Mouse (Mus musculus): Measurements from ENCODE around the gene Faim2. TPM values are rescaled to one million over a fixed set of nuclear protein-coding genes. Genes with fewer than 3 reads are reported as not detected.

Gene Faim2
- polyA plus RNA-seq, 1 experiment from 2014 or later: 0.21 TPM

DNA sequence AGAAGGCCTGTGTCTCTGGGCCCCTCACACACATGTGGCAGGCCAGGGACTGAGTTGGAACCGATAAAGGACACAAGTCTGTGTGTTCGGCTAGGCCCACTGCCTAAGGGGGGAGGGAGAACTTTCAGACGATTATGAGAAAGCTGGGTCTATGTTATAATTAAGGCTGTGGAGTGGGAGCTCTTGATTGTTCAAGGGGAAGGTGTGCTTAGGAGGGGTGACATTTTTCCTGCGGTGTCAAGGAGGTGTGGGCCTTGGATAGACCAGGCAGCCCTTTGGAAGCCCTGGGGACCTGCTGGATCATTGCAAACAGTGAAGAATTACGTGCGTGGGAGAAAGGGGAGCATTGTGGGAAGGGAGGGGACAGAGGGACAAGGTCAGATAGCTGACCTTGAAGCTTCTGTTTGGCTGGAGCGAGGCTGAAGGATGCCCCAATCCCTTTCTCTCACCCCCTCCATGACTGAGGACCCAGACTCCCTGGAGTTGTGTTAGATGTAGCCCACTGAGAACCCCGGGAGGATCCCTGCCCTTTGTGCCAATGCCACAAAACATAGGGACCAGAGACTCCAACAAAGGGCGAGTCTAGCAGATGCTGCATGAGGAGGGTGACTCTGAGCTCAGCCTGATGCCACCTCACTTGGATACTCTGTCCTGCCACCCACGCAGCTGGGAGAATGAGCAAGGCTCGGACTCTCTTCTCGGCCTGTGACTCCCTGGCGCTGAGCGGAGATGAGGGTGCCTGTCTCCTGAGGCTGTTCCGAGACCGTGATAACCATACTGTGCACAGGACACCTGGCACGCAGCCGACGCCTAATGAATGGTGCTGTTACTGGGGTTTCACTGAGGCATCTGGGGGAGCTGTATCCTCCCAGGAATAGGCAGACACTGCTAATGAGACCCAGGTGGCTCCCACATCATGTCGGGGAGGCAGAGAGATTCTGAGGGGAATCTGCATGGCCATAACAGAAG lies 26.4 kb downstream of the Faim2 start:
- DNase-seq (ENCODE audit: low spot score) (no peak), ATAC-seq (replicated peaks; ENCODE audit: low FRiP score) (no peak)
- Histone ChIP-seq H3K9me3 (ENCODE audit: control insufficient read depth, low read length) (no peaks in the 10 kb centered on the region), H3K36me3 (ENCODE audit: control insufficient read depth, insufficient read depth, low read length) (no peaks in the 10 kb centered on the region), H3K4me2 (ENCODE audit: low read depth, low read length, severe bottlenecking) (no peak overlapping the region), H3K27me3 (ENCODE audit: control insufficient read depth, insufficient read depth, low read length) (no peaks in the 10 kb centered on the region), H3K4me3 (ENCODE audit: low read depth, low read length) (no peak overlapping the region), H3K4me1 (replicated peaks; ENCODE audit: control insufficient read depth, insufficient read depth, low read length) (no peaks in the 10 kb centered on the region), H3K9ac (ENCODE audit: low read length) (no peak overlapping the region), H3K27ac (ENCODE audit: low read depth, low read length) (no peak overlapping the region)
- 75% methylated on average over 20 of the region's 20 CpGs for WGBS

DNA sequence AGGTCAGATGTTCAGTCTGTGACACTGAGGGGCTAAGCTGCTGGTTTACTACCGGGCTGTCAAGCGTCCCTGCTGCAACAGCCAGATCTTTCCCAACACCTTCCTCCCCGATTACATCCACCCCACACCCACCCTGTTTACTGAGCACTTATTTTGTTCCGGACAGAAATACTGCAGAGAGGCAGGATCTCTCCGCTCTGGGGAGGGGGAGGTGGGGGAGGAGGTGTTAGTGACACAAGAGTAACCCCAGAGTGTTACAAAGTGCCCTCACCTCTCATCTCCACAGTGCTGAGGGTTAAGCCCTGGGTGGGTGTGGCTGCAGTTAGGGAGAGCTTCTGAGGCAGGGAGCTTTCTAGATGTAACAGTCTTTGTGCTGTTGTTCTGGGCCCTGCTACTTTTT lies 27.6 kb downstream of the Faim2 start:
- WGBS: 56% methylated on average over 5 of the region's 5 CpGs
- no peak for ATAC-seq (replicated peaks; ENCODE audit: low FRiP score)
- H3K9me3 ChIP-seq (ENCODE audit: control insufficient read depth, low read length): no peaks in the 10 kb centered on the region
- no peaks in the 10 kb centered on the region for H3K4me1 ChIP-seq (replicated peaks; ENCODE audit: control insufficient read depth, insufficient read depth, low read length)
- no peak for DNase-seq (ENCODE audit: low spot score)
- no peak overlapping the region for H3K27ac ChIP-seq (ENCODE audit: low read depth, low read length)
- H3K4me2 ChIP-seq (ENCODE audit: low read depth, low read length, severe bottlenecking): no peak overlapping the region
- H3K27me3 ChIP-seq (ENCODE audit: control insufficient read depth, insufficient read depth, low read length): no peaks in the 10 kb centered on the region
- H3K9ac ChIP-seq (ENCODE audit: low read length): no peak overlapping the region
- no peaks in the 10 kb centered on the region for H3K36me3 ChIP-seq (ENCODE audit: control insufficient read depth, insufficient read depth, low read length)
- H3K4me3 ChIP-seq (ENCODE audit: low read depth, low read length): no peak overlapping the region

DNA sequence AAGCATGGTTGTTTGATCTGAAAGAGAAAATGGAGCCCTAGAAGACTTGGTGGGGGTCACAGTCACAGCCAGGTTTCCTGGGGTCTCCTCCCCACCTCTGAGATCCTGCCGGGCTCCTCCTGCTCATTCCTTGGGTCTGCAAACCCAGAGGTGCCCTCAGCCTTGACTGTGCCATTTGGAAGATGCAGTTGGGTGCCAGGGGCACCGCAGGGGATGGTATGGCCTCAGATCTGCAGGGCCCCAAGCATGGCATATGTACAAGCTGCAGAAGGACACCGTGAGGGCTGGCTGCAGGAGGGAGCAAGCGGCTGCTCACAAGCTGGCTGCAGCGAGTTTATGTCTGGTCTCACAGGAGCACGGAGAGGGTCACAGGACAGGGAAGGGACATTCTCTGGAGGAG lies 28.2 kb downstream of the Faim2 start:
- H3K9ac ChIP-seq (ENCODE audit: low read length): no peak overlapping the region

DNA sequence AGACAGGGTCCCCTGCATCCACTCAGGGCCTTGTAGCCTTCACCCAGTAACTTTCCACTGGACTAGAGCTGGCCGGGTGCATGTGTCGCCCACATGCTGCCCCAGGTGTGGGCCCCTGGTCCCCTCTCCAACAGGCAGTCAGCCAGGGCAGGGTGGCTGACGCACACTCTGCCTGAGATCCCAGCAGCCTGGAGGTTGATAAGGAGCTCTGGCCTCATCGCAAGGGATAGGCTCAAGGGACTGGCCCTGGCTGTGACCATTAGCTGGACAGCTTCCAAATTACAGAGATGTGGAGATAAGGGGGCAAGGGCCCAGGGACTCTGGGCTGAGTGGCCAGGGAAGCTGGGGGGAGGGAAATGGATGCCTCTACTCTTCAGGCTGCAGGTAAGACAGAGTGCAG lies 29.2 kb downstream of the Faim2 start:
- Histone ChIP-seq H3K9ac (ENCODE audit: low read length) (no peak overlapping the region), H3K36me3 (ENCODE audit: control insufficient read depth, insufficient read depth, low read length) (no peaks in the 10 kb centered on the region), H3K4me3 (ENCODE audit: low read depth, low read length) (no peak overlapping the region), H3K27ac (ENCODE audit: low read depth, low read length) (no peak overlapping the region), H3K4me1 (replicated peaks; ENCODE audit: control insufficient read depth, insufficient read depth, low read length) (no peaks in the 10 kb centered on the region), H3K27me3 (ENCODE audit: control insufficient read depth, insufficient read depth, low read length) (no peaks in the 10 kb centered on the region), H3K4me2 (ENCODE audit: low read depth, low read length, severe bottlenecking) (no peak overlapping the region), H3K9me3 (ENCODE audit: control insufficient read depth, low read length) (no peaks in the 10 kb centered on the region)
- DNase-seq (ENCODE audit: low spot score) (no peak), ATAC-seq (replicated peaks; ENCODE audit: low FRiP score) (no peak)
- WGBS: 79% methylated on average over 4 of the region's 4 CpGs

More for the DNA sequence above, 28.2 kb downstream of the Faim2 start:
- ATAC-seq (replicated peaks; ENCODE audit: low FRiP score) (no peak), DNase-seq (ENCODE audit: low spot score) (no peak)
- H3K36me3 ChIP-seq (ENCODE audit: control insufficient read depth, insufficient read depth, low read length): no peaks in the 10 kb centered on the region
- H3K27me3 ChIP-seq (ENCODE audit: control insufficient read depth, insufficient read depth, low read length): no peaks in the 10 kb centered on the region
- H3K4me2 ChIP-seq (ENCODE audit: low read depth, low read length, severe bottlenecking): no peak overlapping the region
- no peak overlapping the region for H3K27ac ChIP-seq (ENCODE audit: low read depth, low read length)
- no peak overlapping the region for H3K4me3 ChIP-seq (ENCODE audit: low read depth, low read length)
- 67% methylated on average over 6 of the region's 6 CpGs for WGBS
- H3K9me3 ChIP-seq (ENCODE audit: control insufficient read depth, low read length): no peaks in the 10 kb centered on the region
- no peaks in the 10 kb centered on the region for H3K4me1 ChIP-seq (replicated peaks; ENCODE audit: control insufficient read depth, insufficient read depth, low read length)

DNA sequence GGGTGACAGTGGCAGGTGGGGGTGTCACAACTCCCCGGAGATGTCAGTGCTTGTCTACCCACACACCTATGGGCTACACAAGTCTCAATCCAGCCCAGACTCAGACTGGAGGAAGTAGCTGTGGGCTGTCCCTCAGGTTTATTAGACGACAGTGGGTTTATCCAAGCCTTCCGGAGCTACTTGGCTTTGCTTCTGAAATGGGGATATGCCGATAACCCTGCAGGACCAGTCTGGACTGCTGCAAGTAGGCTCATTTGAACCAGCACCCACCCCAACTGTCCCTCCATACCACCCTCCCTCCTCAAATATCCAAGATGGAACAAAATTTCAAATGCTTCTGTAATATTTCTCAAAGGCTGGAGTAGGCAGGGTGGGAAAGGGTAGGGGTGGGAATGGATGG lies 29.6 kb downstream of the Faim2 start:
- H3K27ac ChIP-seq (ENCODE audit: low read depth, low read length): no peak overlapping the region
- H3K9me3 ChIP-seq (ENCODE audit: control insufficient read depth, low read length): no peaks in the 10 kb centered on the region
- H3K27me3 ChIP-seq (ENCODE audit: control insufficient read depth, insufficient read depth, low read length): no peaks in the 10 kb centered on the region
- H3K4me3 ChIP-seq (ENCODE audit: low read depth, low read length): no peak overlapping the region
- ATAC-seq (replicated peaks; ENCODE audit: low FRiP score) (no peak), DNase-seq (ENCODE audit: low spot score) (no peak)
- no peak overlapping the region for H3K9ac ChIP-seq (ENCODE audit: low read length)
- no peaks in the 10 kb centered on the region for H3K36me3 ChIP-seq (ENCODE audit: control insufficient read depth, insufficient read depth, low read length)
- no peak overlapping the region for H3K4me2 ChIP-seq (ENCODE audit: low read depth, low read length, severe bottlenecking)
- 85% methylated on average over 4 of the region's 4 CpGs for whole genome bisulfite sequencing
- no peaks in the 10 kb centered on the region for H3K4me1 ChIP-seq (replicated peaks; ENCODE audit: control insufficient read depth, insufficient read depth, low read length)

DNA sequence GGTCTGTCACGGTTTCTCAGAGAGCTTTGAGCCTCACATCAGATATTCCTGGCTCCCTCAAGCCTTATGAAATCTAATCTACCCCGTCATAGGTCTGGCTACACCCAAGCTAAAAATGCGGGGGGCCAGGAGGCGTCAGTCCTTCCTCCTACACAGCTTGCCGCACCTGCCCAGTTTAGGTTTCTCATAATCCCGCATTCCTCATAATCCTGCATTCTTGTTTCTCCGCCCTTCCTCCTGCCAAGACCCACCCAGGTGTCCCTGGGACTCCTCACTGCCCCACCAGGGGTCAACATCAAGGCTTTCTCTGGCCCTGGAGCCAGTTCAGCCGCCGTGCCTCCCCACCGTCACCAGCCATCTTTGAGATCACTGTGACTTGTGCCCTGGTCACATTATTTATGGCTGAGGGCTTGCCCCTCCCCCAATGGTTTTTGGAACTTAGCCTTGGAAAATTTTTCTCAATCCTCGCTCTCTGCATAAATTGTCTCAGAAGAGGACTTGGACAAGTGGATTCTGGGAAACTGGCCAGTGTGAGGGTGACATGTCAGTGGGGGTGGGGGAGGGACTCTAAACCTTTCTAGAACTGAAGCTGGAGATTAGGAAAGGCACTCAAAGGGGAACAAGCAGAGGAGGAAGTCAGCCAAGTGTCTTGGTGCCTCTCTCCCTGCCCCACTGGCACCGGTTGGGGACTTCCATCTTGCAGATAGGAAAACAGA lies 30.3 kb downstream of the Faim2 start:
- no peaks in the 10 kb centered on the region for H3K27me3 ChIP-seq (ENCODE audit: control insufficient read depth, insufficient read depth, low read length)
- no peaks in the 10 kb centered on the region for H3K36me3 ChIP-seq (ENCODE audit: control insufficient read depth, insufficient read depth, low read length)
- H3K4me2 ChIP-seq (ENCODE audit: low read depth, low read length, severe bottlenecking): no peak overlapping the region
- DNase-seq (ENCODE audit: low spot score): no peak
- no peaks in the 10 kb centered on the region for H3K9me3 ChIP-seq (ENCODE audit: control insufficient read depth, low read length)
- H3K9ac ChIP-seq (ENCODE audit: low read length): no peak overlapping the region
- H3K27ac ChIP-seq (ENCODE audit: low read depth, low read length): no peak overlapping the region
- H3K4me3 ChIP-seq (ENCODE audit: low read depth, low read length): no peak overlapping the region
- H3K4me1 ChIP-seq (replicated peaks; ENCODE audit: control insufficient read depth, insufficient read depth, low read length): no peaks in the 10 kb centered on the region
- 51% methylated on average over 12 of the region's 12 CpGs for WGBS
- 0 out of 2 replicates have a peak, but pooled peaks have one; percentile 33 for ATAC-seq (replicated peaks; ENCODE audit: low FRiP score)

DNA sequence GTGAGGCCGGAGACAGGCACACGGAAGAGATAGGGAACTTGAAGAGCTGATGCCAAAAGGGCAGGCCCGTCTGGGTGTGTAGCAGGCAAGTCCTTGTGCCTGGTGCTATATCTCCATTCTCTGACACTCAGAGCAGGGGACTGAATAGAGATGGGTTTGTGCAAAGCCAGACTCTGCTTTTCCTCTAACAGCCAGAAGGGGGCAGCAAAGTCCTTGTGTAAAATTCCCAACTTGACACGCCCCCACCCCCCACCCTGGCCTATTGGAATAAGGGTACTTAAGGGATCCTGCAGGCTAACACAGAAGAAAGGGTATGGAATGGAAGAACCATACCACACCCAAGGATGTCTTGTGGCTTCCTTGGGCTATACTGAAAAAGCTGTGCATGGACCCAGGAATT lies 30.9 kb downstream of the Faim2 start:
- Histone ChIP-seq H3K36me3 (ENCODE audit: control insufficient read depth, insufficient read depth, low read length) (no peaks in the 10 kb centered on the region), H3K27ac (ENCODE audit: low read depth, low read length) (no peak overlapping the region), H3K27me3 (ENCODE audit: control insufficient read depth, insufficient read depth, low read length) (no peaks in the 10 kb centered on the region), H3K9ac (ENCODE audit: low read length) (no peak overlapping the region), H3K4me3 (ENCODE audit: low read depth, low read length) (no peak overlapping the region), H3K4me1 (replicated peaks; ENCODE audit: control insufficient read depth, insufficient read depth, low read length) (no peaks in the 10 kb centered on the region), H3K9me3 (ENCODE audit: control insufficient read depth, low read length) (no peaks in the 10 kb centered on the region), H3K4me2 (ENCODE audit: low read depth, low read length, severe bottlenecking) (no peak overlapping the region)
- WGBS: 14% methylated on average over 4 of the region's 4 CpGs
- DNase-seq (ENCODE audit: low spot score) (peak; percentile 78), ATAC-seq (replicated peaks; ENCODE audit: low FRiP score) (0 out of 2 replicates have a peak, but pooled peaks have one; percentile 12)

DNA sequence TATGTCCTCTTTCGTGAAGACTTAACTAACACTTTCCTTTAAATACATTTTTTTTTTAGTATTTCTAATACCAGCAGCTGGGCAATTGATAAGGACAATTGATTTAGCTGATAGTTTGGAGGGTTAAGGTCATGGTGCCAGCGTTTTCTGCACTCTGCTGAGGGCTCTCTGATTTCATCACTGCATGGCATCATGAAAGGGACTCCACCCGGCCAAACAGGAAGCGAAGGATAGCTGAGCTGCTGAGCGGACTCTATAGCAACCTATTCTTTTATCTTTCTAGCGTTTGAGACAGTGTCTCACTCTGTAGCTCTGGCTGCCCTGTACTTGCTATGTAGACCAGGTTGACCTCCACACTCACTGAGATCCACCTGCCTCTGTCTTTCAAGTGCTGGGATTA lies 43.2 kb downstream of the Faim2 start:
- no peak for ATAC-seq (replicated peaks; ENCODE audit: low FRiP score)
- WGBS: 80% methylated on average over 6 of the region's 6 CpGs
- no peak for DNase-seq (ENCODE audit: low spot score)

More for the DNA sequence above, 43.2 kb downstream of the Faim2 start:
- Histone ChIP-seq H3K9me3 (ENCODE audit: control insufficient read depth, low read length) (no peaks in the 10 kb centered on the region), H3K27me3 (ENCODE audit: control insufficient read depth, insufficient read depth, low read length) (no peaks in the 10 kb centered on the region), H3K27ac (ENCODE audit: low read depth, low read length) (no peak overlapping the region), H3K4me2 (ENCODE audit: low read depth, low read length, severe bottlenecking) (no peak overlapping the region), H3K36me3 (ENCODE audit: control insufficient read depth, insufficient read depth, low read length) (no peaks in the 10 kb centered on the region), H3K4me3 (ENCODE audit: low read depth, low read length) (no peak overlapping the region), H3K4me1 (replicated peaks; ENCODE audit: control insufficient read depth, insufficient read depth, low read length) (no peaks in the 10 kb centered on the region), H3K9ac (ENCODE audit: low read length) (no peak overlapping the region)

Data from forebrain, embryonic 11.5 days (tissue).